Mouse (Mus musculus) forebrain, embryonic 16.5 days (tissue): ENCODE measurements around the gene Col4a4. TPM values are rescaled to one million over a fixed set of nuclear protein-coding genes. Genes with fewer than 3 reads are reported as not detected.

ENCODE experiments used
- ATAC-seq: fragments of 200-750 bp; cut with Nextera tagmentation; 2 replicates; pipeline ENCODE4 v1.8.0; 2017; ENCODE audit warnings: mild to moderate bottlenecking, moderate library complexity
- H3K27ac ChIP-seq: fragments of 300-500 bp; sonication (generic); 2 replicates; pipeline ENCODE4 v1.5.1; 2014; ENCODE audit warnings: low read length, control low read depth
- H3K27me3 ChIP-seq: fragments of 300-500 bp; sonication (generic); replicated peaks from 2 replicates; pipeline ENCODE4 v1.6.1; 2014; ENCODE audit warnings: low read length; ENCODE audit not compliant: control insufficient read depth, insufficient read depth
- H3K36me3 ChIP-seq: fragments of 300-500 bp; sonication (generic); 2 replicates; pipeline ENCODE4 v1.6.1; 2014; ENCODE audit not compliant: control insufficient read depth, insufficient read depth
- H3K4me1 ChIP-seq: fragments of 300-500 bp; sonication (generic); replicated peaks from 2 replicates; pipeline ENCODE4 v1.6.1; 2014; ENCODE audit warnings: low read length; ENCODE audit not compliant: control insufficient read depth, insufficient read depth
- H3K4me2 ChIP-seq: fragments of 300-500 bp; sonication (generic); 2 replicates; pipeline ENCODE4 v1.6.1; 2014; ENCODE audit warnings: mild to moderate bottlenecking, low read length, control low read depth
- H3K4me3 ChIP-seq: fragments of 300-500 bp; sonication (generic); replicated peaks from 2 replicates; pipeline ENCODE4 v1.5.1; 2014; ENCODE audit warnings: mild to moderate bottlenecking, low read length, control low read depth
- H3K9ac ChIP-seq: fragments of 300-500 bp; sonication (generic); replicated peaks from 2 replicates; pipeline ENCODE4 v1.6.1; 2014; ENCODE audit warnings: low read depth, low read length, control low read depth
- H3K9me3 ChIP-seq: fragments of 300-500 bp; sonication (generic); 2 replicates; pipeline ENCODE4 v1.6.1; 2016; ENCODE audit warnings: low read length; ENCODE audit not compliant: control insufficient read depth
- WGBS: fragments of 180-500 bp; shearing (Covaris S2); extraction: QIAGEN DNeasy Blood & Tissue Kit; methylation state at CpG from one replicate; pipeline ENCODE4 v1.1.7; 2014; 5-methylcytosine and 5-hydroxymethylcytosine counted together
- polyA plus RNA-seq: library from polyadenylated mRNA; unstranded; fragments of >200 nt; fragmentation: Nextera tagmentation; extraction: Ambion mirVana; gene quantifications from 2 replicates; pipeline ENCODE4 v1.2.1, GENCODE M21; 2015

Col4a4 gene
- polyA plus RNA-seq, 1 experiment from 2014 or later: 0.25 TPM

DNA sequence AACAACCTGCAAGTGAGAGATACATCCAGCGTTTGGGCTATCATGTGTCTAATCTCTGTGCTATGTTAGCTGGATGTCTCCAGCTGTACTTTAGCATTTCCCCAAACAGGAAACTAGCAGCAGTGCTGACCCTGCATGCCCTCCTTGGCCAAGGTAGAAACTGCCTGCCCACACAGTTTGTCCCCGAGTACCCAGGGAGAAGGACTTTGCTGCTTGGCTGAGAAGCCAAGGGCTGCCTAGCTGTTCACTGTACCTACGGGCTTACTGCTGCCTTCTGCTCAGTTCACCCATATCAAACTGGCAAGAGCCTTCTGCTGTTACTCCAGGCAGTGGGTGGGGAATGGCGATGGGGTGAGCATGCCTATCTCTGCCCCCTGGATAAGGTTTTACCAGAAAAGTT lies 3.6 kb upstream of the Col4a4 start:
- Histone ChIP-seq H3K36me3 (no peaks in the 10 kb centered on the region), H3K9ac (no peak overlapping the region), H3K4me1 (peaks cover 7% of the 10 kb centered on the region), H3K4me2 (no peak overlapping the region), H3K27me3 (0 out of 2 replicates have a peak, but pooled peaks cover 2% of the 10 kb centered on the region), H3K4me3 (no peak overlapping the region), H3K27ac (no peak overlapping the region), H3K9me3 (no peaks in the 10 kb centered on the region)
- ATAC-seq: no peak
- 78% methylated on average over 4 of the region's 4 CpGs for WGBS

- no peak for ATAC-seq
- no peak overlapping the region for H3K9ac ChIP-seq
- H3K4me1 ChIP-seq: peaks cover 7% of the 10 kb centered on the region
- no peaks in the 10 kb centered on the region for H3K9me3 ChIP-seq
- H3K4me2 ChIP-seq: no peak overlapping the region
- 0 out of 2 replicates have a peak, but pooled peaks cover 2% of the 10 kb centered on the region for H3K27me3 ChIP-seq
- H3K27ac ChIP-seq: no peak overlapping the region
- no peak overlapping the region for H3K4me3 ChIP-seq
- H3K36me3 ChIP-seq: no peaks in the 10 kb centered on the region
- WGBS: 75% methylated on average over 7 of the region's 7 CpGs
Observed at GRCm38 (mm10) chr1:82585981-82586380, 668 bp downstream of the Col4a4 start.

- Histone ChIP-seq H3K4me3 (no peak overlapping the region), H3K27me3 (no peaks in the 10 kb centered on the region), H3K9me3 (no peaks in the 10 kb centered on the region), H3K36me3 (no peaks in the 10 kb centered on the region), H3K27ac (no peak overlapping the region), H3K4me1 (no peaks in the 10 kb centered on the region), H3K9ac (no peak overlapping the region), H3K4me2 (no peak overlapping the region)
- no peak for ATAC-seq
- WGBS: 76% methylated on average over 4 of the region's 4 CpGs
Observed at GRCm38 (mm10) chr1:82578320-82578719, 8.3 kb downstream of the Col4a4 start.

- no peak overlapping the region for H3K9ac ChIP-seq
- no peak overlapping the region for H3K4me3 ChIP-seq
- no peaks in the 10 kb centered on the region for H3K9me3 ChIP-seq
- no peaks in the 10 kb centered on the region for H3K4me1 ChIP-seq
- H3K27me3 ChIP-seq: no peaks in the 10 kb centered on the region
- no peak overlapping the region for H3K4me2 ChIP-seq
- ATAC-seq: no peak
- H3K27ac ChIP-seq: no peak overlapping the region
- H3K36me3 ChIP-seq: no peaks in the 10 kb centered on the region
- 69% methylated on average over 3 of the region's 3 CpGs for WGBS
Observed at GRCm38 (mm10) chr1:82577915-82578314, 8.7 kb downstream of the Col4a4 start.

GRCm38 (mm10) chr1:82577339-82577738 lies 9.3 kb downstream of the Col4a4 start:
- H3K4me2 ChIP-seq: no peak overlapping the region
- ATAC-seq: no peak
- H3K27me3 ChIP-seq: no peaks in the 10 kb centered on the region
- no peaks in the 10 kb centered on the region for H3K4me1 ChIP-seq
- 93% methylated on average over 10 of the region's 10 CpGs for WGBS
- no peaks in the 10 kb centered on the region for H3K9me3 ChIP-seq
- H3K9ac ChIP-seq: no peak overlapping the region
- H3K27ac ChIP-seq: no peak overlapping the region
- no peak overlapping the region for H3K4me3 ChIP-seq
- no peaks in the 10 kb centered on the region for H3K36me3 ChIP-seq

- Histone ChIP-seq H3K27ac (no peak overlapping the region), H3K4me1 (no peaks in the 10 kb centered on the region), H3K27me3 (no peaks in the 10 kb centered on the region)
Observed at GRCm38 (mm10) chr1:82576182-82576581, 10.5 kb downstream of the Col4a4 start.

DNA sequence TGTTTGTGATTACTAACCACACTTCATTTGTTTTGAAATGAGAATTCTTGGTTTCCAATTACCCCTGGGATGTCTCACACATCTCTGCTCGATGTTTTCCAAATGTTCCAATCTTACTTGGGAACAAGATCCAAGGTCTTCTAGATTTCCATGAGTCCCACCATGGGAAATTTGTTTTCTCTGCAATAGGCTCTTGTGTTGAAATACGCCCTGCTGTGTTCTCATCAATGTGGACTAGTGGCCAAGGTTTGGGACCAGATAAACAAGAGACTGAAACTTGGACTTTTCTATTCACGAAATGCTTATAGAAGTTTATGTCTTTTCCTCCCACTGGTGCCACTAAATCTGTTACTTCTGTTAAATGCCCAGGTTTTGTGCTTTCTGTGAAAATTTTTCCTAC lies 11.0 kb downstream of the Col4a4 start:
- H3K36me3 ChIP-seq: no peaks in the 10 kb centered on the region
- H3K9ac ChIP-seq: no peak overlapping the region
- 85% methylated on average over 3 of the region's 3 CpGs for WGBS
- H3K27me3 ChIP-seq: no peaks in the 10 kb centered on the region
- no peak overlapping the region for H3K4me3 ChIP-seq
- H3K4me1 ChIP-seq: no peaks in the 10 kb centered on the region
- no peak for ATAC-seq
- H3K4me2 ChIP-seq: no peak overlapping the region
- H3K9me3 ChIP-seq: no peaks in the 10 kb centered on the region
- no peak overlapping the region for H3K27ac ChIP-seq

More at GRCm38 (mm10) chr1:82576182-82576581, 10.5 kb downstream of the Col4a4 start:
- H3K36me3 ChIP-seq: no peaks in the 10 kb centered on the region
- H3K4me3 ChIP-seq: no peak overlapping the region
- no peak overlapping the region for H3K4me2 ChIP-seq
- H3K9ac ChIP-seq: no peak overlapping the region
- 76% methylated on average over 2 of the region's 2 CpGs for WGBS
- no peak for ATAC-seq
- no peaks in the 10 kb centered on the region for H3K9me3 ChIP-seq

DNA sequence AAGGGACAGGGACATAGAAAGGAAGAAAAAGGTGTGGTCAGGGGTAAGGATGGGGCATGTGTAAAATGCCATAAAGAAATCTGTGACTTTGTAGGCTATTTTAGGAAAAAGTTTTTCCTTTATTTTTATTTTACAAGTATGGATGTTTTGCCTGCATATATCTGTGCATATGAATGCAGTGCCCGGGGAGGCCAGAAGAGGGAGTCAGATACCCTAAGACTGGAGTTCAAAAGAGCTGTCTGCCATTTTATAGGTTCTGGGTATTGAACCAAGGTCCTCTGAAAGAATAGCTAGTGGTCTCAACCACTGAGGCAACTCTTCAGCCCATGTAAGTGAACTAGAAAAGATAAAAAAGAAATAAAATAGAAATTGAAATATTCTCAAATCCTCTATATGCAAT lies 14.9 kb downstream of the Col4a4 start:
- H3K4me2 ChIP-seq: no peak overlapping the region
- no peaks in the 10 kb centered on the region for H3K4me1 ChIP-seq
- H3K27ac ChIP-seq: no peak overlapping the region
- H3K9ac ChIP-seq: no peak overlapping the region
- no peak overlapping the region for H3K4me3 ChIP-seq
- no peaks in the 10 kb centered on the region for H3K27me3 ChIP-seq
- 82% methylated on average over 1 of the region's 1 CpGs for WGBS
- H3K36me3 ChIP-seq: no peaks in the 10 kb centered on the region
- no peaks in the 10 kb centered on the region for H3K9me3 ChIP-seq
- no peak for ATAC-seq

- ATAC-seq: no peak
- Histone ChIP-seq H3K36me3 (no peaks in the 10 kb centered on the region), H3K27ac (no peak overlapping the region), H3K9me3 (no peaks in the 10 kb centered on the region), H3K4me1 (no peaks in the 10 kb centered on the region), H3K9ac (no peak overlapping the region), H3K4me2 (no peak overlapping the region), H3K27me3 (no peaks in the 10 kb centered on the region), H3K4me3 (no peak overlapping the region)
- WGBS: 94% methylated on average over 4 of the region's 4 CpGs
Observed at GRCm38 (mm10) chr1:82569405-82569804, 17.2 kb downstream of the Col4a4 start.

DNA sequence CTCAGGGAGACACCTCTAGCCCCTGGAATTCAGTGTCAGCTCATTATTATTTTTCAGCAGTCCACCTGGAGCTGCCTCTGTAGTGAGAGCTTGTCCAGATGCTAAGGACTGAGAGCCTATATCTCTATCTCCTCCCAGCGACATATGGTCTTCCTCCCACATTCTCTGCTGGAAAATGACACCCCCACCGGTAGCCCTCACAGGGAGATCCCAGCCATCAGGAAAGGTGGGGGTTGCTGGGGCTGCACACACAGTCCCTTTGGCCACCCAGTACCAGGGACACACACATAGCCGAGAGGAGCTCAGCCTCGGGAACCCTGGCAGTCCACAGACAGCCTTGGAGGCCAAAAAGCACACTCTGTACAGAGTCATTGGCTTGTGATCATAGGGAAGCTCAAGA lies 26.4 kb downstream of the Col4a4 start:
- no peak overlapping the region for H3K4me3 ChIP-seq
- no peak for ATAC-seq
- no peaks in the 10 kb centered on the region for H3K36me3 ChIP-seq
- no peaks in the 10 kb centered on the region for H3K27me3 ChIP-seq
- H3K9me3 ChIP-seq: no peaks in the 10 kb centered on the region
- H3K27ac ChIP-seq: no peak overlapping the region
- WGBS: 85% methylated on average over 4 of the region's 4 CpGs
- H3K9ac ChIP-seq: no peak overlapping the region
- no peak overlapping the region for H3K4me2 ChIP-seq
- H3K4me1 ChIP-seq: no peaks in the 10 kb centered on the region
